Mouse (Mus musculus) ES-E14 (cell line): ENCODE measurements around the gene Slc6a21.

Experiments
- CHD2 ChIP-seq: IDR thresholded peaks from 2 replicates; pipeline ENCODE4 v1.6.1; 2014; ENCODE audit warnings: mild to moderate bottlenecking, low read depth, low read length, inconsistent platforms
- MAFK ChIP-seq: IDR thresholded peaks from 2 replicates; pipeline ENCODE4 v1.6.1; 2014; ENCODE audit warnings: mild to moderate bottlenecking, low read depth, low read length, inconsistent platforms; ENCODE audit not compliant: insufficient read depth
- ZC3H11A ChIP-seq: IDR thresholded peaks from 2 replicates; pipeline ENCODE4 v1.6.1; 2012; ENCODE audit warnings: low read depth, mild to moderate bottlenecking, inconsistent platforms, low read length, borderline replicate concordance

- TF ChIP-seq MAFK (no peak), ZC3H11A (no peak), CHD2 (no peak)
These were observed 51.6 kb downstream of the Slc6a21 start for GRCm38 (mm10) chr7:45328841-45329475.
